Mouse (Mus musculus): ENCODE results near the gene Ino80b.

DNA sequence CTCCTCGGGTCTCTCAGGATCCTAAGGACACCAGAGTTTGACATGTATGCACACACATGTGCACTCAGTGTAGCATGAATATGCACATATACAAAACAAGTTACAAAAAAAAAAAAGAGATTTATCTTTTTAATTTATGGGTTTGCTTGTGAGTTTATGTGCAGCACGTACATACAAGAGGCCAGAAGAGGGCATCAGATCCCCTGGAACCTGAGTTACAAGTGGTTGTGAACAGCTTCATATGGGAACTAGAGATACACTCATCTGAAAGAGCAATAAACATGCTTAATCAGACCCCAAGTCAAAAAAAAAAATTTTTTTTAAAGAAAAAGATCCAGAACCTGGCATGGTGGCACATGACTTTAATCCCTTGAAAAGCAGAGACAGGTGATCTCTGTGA, 50.3 kb downstream of the Ino80b start:
- TF ChIP-seq RCOR1 (conservative IDR thresholded peaks at IDR 0.05; ENCODE audit: low read depth, low read length) (no peak), POLR2A (IDR thresholded peaks at IDR 0.05; ENCODE audit: low read depth, low read length) (no peak), ZNF384 (IDR thresholded peaks at IDR 0.05; ENCODE audit: low read depth, low read length) (no peak), JUND (conservative IDR thresholded peaks at IDR 0.05; ENCODE audit: low read depth, low read length) (no peak)

All from CH12.LX (cell line).